Mouse (Mus musculus): ENCODE data around the gene Cacna2d1. TPM values are rescaled to one million over a fixed set of nuclear protein-coding genes. Genes with fewer than 3 reads are reported as not detected.

Gene Cacna2d1
- polyA plus RNA-seq, 1 experiment from 2014 or later = 20.8 TPM

GRCm38 (mm10) chr5:16236608-16237007 is 302.1 kb downstream of the Cacna2d1 start:
- 79% methylated on average over 4 of the region's 4 CpGs for WGBS
- H3K9ac ChIP-seq (ENCODE audit: low read length) = no peak overlapping the region
- H3K9me3 ChIP-seq (ENCODE audit: control insufficient read depth, low read length) = no peaks in the 10 kb centered on the region
- H3K27me3 ChIP-seq (ENCODE audit: control insufficient read depth, insufficient read depth, low read length) = no peaks in the 10 kb centered on the region
- DNase-seq (ENCODE audit: low spot score, missing footprints) (no peak), ATAC-seq (ENCODE audit: low FRiP score) (no peak)
- H3K4me1 ChIP-seq (ENCODE audit: control insufficient read depth, insufficient read depth, low read length) = peaks cover 3% of the 10 kb centered on the region; the same call in 1 of the 2 replicates
- H3K36me3 ChIP-seq (ENCODE audit: control insufficient read depth, insufficient read depth, low read length) = no peaks in the 10 kb centered on the region
- no peak overlapping the region for H3K4me2 ChIP-seq
- H3K4me3 ChIP-seq (ENCODE audit: low read depth, low read length) = no peak overlapping the region
- no peak overlapping the region; the same call in 1 of the 2 replicates for H3K27ac ChIP-seq (ENCODE audit: low read depth, low read length)

- Histone ChIP-seq H3K9me3 (ENCODE audit: control insufficient read depth, low read length) (no peaks in the 10 kb centered on the region), H3K27ac (ENCODE audit: low read depth, low read length) (no peak overlapping the region), H3K4me1 (ENCODE audit: control insufficient read depth, insufficient read depth, low read length) (peaks cover 3% of the 10 kb centered on the region; the same call in 1 of the 2 replicates), H3K9ac (ENCODE audit: low read length) (no peak overlapping the region), H3K36me3 (ENCODE audit: control insufficient read depth, insufficient read depth, low read length) (no peaks in the 10 kb centered on the region), H3K4me2 (no peak overlapping the region), H3K27me3 (ENCODE audit: control insufficient read depth, insufficient read depth, low read length) (no peaks in the 10 kb centered on the region), H3K4me3 (ENCODE audit: low read depth, low read length) (no peak overlapping the region)
- peak; percentile 86 for ATAC-seq (ENCODE audit: low FRiP score)
- WGBS = 50% methylated on average over 5 of the region's 5 CpGs
- DNase-seq (ENCODE audit: low spot score, missing footprints) = no peak
Measured at GRCm38 (mm10) chr5:16237972-16238371, 303.5 kb downstream of the Cacna2d1 start.

- H3K4me2 ChIP-seq = no peak overlapping the region
- no peak overlapping the region for H3K9ac ChIP-seq (ENCODE audit: low read length)
- no peaks in the 10 kb centered on the region for H3K4me1 ChIP-seq (ENCODE audit: control insufficient read depth, insufficient read depth, low read length)
- H3K4me3 ChIP-seq (ENCODE audit: low read depth, low read length) = no peak overlapping the region
- H3K27me3 ChIP-seq (ENCODE audit: control insufficient read depth, insufficient read depth, low read length) = no peaks in the 10 kb centered on the region
- no peaks in the 10 kb centered on the region for H3K9me3 ChIP-seq (ENCODE audit: control insufficient read depth, low read length)
- H3K36me3 ChIP-seq (ENCODE audit: control insufficient read depth, insufficient read depth, low read length) = no peaks in the 10 kb centered on the region
- no peak for DNase-seq (ENCODE audit: low spot score, missing footprints)
- H3K27ac ChIP-seq (ENCODE audit: low read depth, low read length) = no peak overlapping the region
- no peak for ATAC-seq (ENCODE audit: low FRiP score)
- 56% methylated on average over 3 of the region's 3 CpGs for WGBS
Measured at GRCm38 (mm10) chr5:16240255-16240654, 305.8 kb downstream of the Cacna2d1 start.

- Histone ChIP-seq H3K27ac (ENCODE audit: low read depth, low read length) (no peak overlapping the region), H3K9me3 (ENCODE audit: control insufficient read depth, low read length) (no peaks in the 10 kb centered on the region), H3K27me3 (ENCODE audit: control insufficient read depth, insufficient read depth, low read length) (no peaks in the 10 kb centered on the region), H3K9ac (ENCODE audit: low read length) (no peak overlapping the region), H3K4me2 (no peak overlapping the region), H3K4me1 (ENCODE audit: control insufficient read depth, insufficient read depth, low read length) (no peaks in the 10 kb centered on the region), H3K4me3 (ENCODE audit: low read depth, low read length) (no peak overlapping the region), H3K36me3 (ENCODE audit: control insufficient read depth, insufficient read depth, low read length) (no peaks in the 10 kb centered on the region)
- DNase-seq (ENCODE audit: low spot score, missing footprints) (no peak), ATAC-seq (ENCODE audit: low FRiP score) (peak; percentile 60; the same call in 1 of the 2 replicates)
- WGBS = 72% methylated on average over 2 of the region's 2 CpGs
Measured at GRCm38 (mm10) chr5:16243599-16243998, 309.1 kb downstream of the Cacna2d1 start.

GRCm38 (mm10) chr5:16252738-16253513 is 318.4 kb downstream of the Cacna2d1 start:
- Histone ChIP-seq H3K4me3 (ENCODE audit: low read depth, low read length) (no peak overlapping the region), H3K9ac (ENCODE audit: low read length) (no peak overlapping the region), H3K27me3 (ENCODE audit: control insufficient read depth, insufficient read depth, low read length) (no peaks in the 10 kb centered on the region), H3K4me1 (ENCODE audit: control insufficient read depth, insufficient read depth, low read length) (no peaks in the 10 kb centered on the region), H3K27ac (ENCODE audit: low read depth, low read length) (no peak overlapping the region), H3K4me2 (no peak overlapping the region), H3K9me3 (ENCODE audit: control insufficient read depth, low read length) (no peaks in the 10 kb centered on the region), H3K36me3 (ENCODE audit: control insufficient read depth, insufficient read depth, low read length) (no peaks in the 10 kb centered on the region)
- 84% methylated on average over 6 of the region's 6 CpGs for WGBS
- peak; percentile 17 for DNase-seq (ENCODE audit: low spot score, missing footprints)
- no peak for ATAC-seq (ENCODE audit: low FRiP score)

DNA sequence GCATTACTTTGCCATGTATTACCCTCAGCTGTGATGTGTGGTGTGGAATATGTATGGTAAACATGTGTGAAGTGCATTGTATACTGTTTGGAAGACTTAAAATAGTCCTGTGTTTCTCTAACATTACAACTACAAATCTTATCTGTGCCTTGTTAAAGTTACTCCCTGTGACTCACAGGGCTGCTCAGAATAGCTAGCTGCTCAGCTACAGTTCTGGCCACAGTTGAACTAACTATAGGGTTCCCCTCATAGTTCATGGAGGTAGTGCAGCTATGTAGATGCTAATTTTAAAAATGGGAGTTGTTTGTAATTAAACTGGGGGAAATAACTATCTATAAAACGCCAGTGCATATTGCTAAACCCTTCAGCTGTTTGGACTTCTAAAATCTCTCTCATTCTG is 319.3 kb downstream of the Cacna2d1 start:
- no peak for DNase-seq (ENCODE audit: low spot score, missing footprints)
- H3K27me3 ChIP-seq (ENCODE audit: control insufficient read depth, insufficient read depth, low read length) = no peaks in the 10 kb centered on the region
- no peaks in the 10 kb centered on the region for H3K36me3 ChIP-seq (ENCODE audit: control insufficient read depth, insufficient read depth, low read length)
- no peak overlapping the region for H3K27ac ChIP-seq (ENCODE audit: low read depth, low read length)
- no peak overlapping the region for H3K4me3 ChIP-seq (ENCODE audit: low read depth, low read length)
- 85% methylated on average over 1 of the region's 1 CpGs for WGBS
- no peaks in the 10 kb centered on the region for H3K4me1 ChIP-seq (ENCODE audit: control insufficient read depth, insufficient read depth, low read length)
- no peak overlapping the region for H3K9ac ChIP-seq (ENCODE audit: low read length)
- no peak overlapping the region for H3K4me2 ChIP-seq
- ATAC-seq (ENCODE audit: low FRiP score) = no peak
- no peaks in the 10 kb centered on the region for H3K9me3 ChIP-seq (ENCODE audit: control insufficient read depth, low read length)

GRCm38 (mm10) chr5:16265385-16265784 is 330.9 kb downstream of the Cacna2d1 start:
- Histone ChIP-seq H3K4me1 (ENCODE audit: control insufficient read depth, insufficient read depth, low read length) (no peaks in the 10 kb centered on the region), H3K36me3 (ENCODE audit: control insufficient read depth, insufficient read depth, low read length) (no peaks in the 10 kb centered on the region), H3K27me3 (ENCODE audit: control insufficient read depth, insufficient read depth, low read length) (no peaks in the 10 kb centered on the region), H3K4me2 (no peak overlapping the region), H3K27ac (ENCODE audit: low read depth, low read length) (0 out of 2 replicates have a peak overlapping the region, but pooled peaks have one; percentile 20), H3K9me3 (ENCODE audit: control insufficient read depth, low read length) (no peaks in the 10 kb centered on the region), H3K4me3 (ENCODE audit: low read depth, low read length) (no peak overlapping the region), H3K9ac (ENCODE audit: low read length) (no peak overlapping the region)
- DNase-seq (ENCODE audit: low spot score, missing footprints) (peak; percentile 86), ATAC-seq (ENCODE audit: low FRiP score) (peak; percentile 86)
- 36% methylated on average over 6 of the region's 6 CpGs for WGBS

GRCm38 (mm10) chr5:16277058-16277457 is 342.6 kb downstream of the Cacna2d1 start:
- no peak overlapping the region for H3K4me3 ChIP-seq (ENCODE audit: low read depth, low read length)
- H3K9ac ChIP-seq (ENCODE audit: low read length) = no peak overlapping the region
- H3K4me1 ChIP-seq (ENCODE audit: control insufficient read depth, insufficient read depth, low read length) = no peaks in the 10 kb centered on the region
- H3K36me3 ChIP-seq (ENCODE audit: control insufficient read depth, insufficient read depth, low read length) = no peaks in the 10 kb centered on the region
- H3K27me3 ChIP-seq (ENCODE audit: control insufficient read depth, insufficient read depth, low read length) = no peaks in the 10 kb centered on the region
- no peaks in the 10 kb centered on the region for H3K9me3 ChIP-seq (ENCODE audit: control insufficient read depth, low read length)
- no peak overlapping the region for H3K27ac ChIP-seq (ENCODE audit: low read depth, low read length)
- DNase-seq (ENCODE audit: low spot score, missing footprints) (no peak), ATAC-seq (ENCODE audit: low FRiP score) (no peak)
- 80% methylated on average over 2 of the region's 2 CpGs for WGBS
- H3K4me2 ChIP-seq = no peak overlapping the region

- Histone ChIP-seq H3K4me3 (ENCODE audit: low read depth, low read length) (no peak overlapping the region), H3K4me2 (no peak overlapping the region), H3K9me3 (ENCODE audit: control insufficient read depth, low read length) (no peaks in the 10 kb centered on the region), H3K27me3 (ENCODE audit: control insufficient read depth, insufficient read depth, low read length) (no peaks in the 10 kb centered on the region), H3K36me3 (ENCODE audit: control insufficient read depth, insufficient read depth, low read length) (no peaks in the 10 kb centered on the region), H3K4me1 (ENCODE audit: control insufficient read depth, insufficient read depth, low read length) (no peaks in the 10 kb centered on the region), H3K9ac (ENCODE audit: low read length) (no peak overlapping the region), H3K27ac (ENCODE audit: low read depth, low read length) (no peak overlapping the region)
- ATAC-seq (ENCODE audit: low FRiP score) = no peak
- DNase-seq (ENCODE audit: low spot score, missing footprints) = no peak
- WGBS = 87% methylated on average over 5 of the region's 5 CpGs
Measured at GRCm38 (mm10) chr5:16281229-16281628, 346.7 kb downstream of the Cacna2d1 start.

Measured in midbrain, embryonic 11.5 days (tissue).